ENCODE assay signal across 8 mouse cellular contexts in the genomic region with DNA sequence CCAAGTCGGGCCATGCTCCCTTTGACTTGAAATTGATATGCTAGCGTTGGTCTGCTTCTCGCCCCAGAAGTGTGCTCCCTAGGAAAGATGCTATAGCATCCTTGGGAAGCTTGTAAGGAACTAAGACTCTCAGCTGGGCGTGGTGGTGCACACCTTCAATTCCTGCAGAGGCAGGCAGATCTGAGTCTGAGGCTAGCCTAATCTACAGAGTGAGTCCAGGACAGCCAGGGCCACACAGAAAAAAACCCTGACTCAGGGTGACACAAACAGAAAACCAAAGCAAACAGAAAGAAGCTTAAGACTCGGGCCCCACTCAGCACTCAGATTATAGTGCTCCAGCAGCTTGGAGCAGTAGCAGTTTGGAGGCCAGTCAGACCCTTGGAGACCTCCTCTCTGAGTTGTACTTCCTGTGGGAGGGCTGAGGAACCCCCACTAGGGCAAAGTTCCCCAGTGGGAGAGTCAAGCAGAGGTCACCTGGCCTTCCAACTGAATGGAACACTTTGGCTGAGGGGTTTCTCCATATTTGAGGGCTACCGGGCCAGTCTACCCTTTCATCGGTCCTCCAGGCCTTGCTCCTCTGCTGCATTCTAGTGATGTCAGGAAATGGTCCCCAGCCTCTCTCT. TPM values are rescaled to one million over a fixed set of nuclear protein-coding genes. Genes with fewer than 3 reads are reported as not detected.
DNase-seq lines count a peak whose midpoint lies in the region; ATAC-seq and TF ChIP-seq lines count a peak whose summit lies in the region.

No protein-coding gene starts in this region.

- no peak overlapping the region for H3K9ac ChIP-seq in limb, embryonic 15.5 days
- no peak overlapping the region for H3K9ac ChIP-seq in stomach, embryonic 16.5 days (ENCODE audit: low read length)

- TF ChIP-seq POLR2A in thymus, adult 2 months (IDR thresholded peaks at IDR 0.05; ENCODE audit: control insufficient read depth, extremely low read depth, insufficient read depth, low read length, poor library complexity), result no peak

- H3K36me3 ChIP-seq in thymus, adult 2 months (ENCODE audit: control insufficient read depth, insufficient read depth, low read length), result no peaks in the 10 kb centered on the region
- H3K36me3 ChIP-seq in limb, embryonic 15.5 days, result no peaks in the 10 kb centered on the region
- H3K36me3 ChIP-seq in stomach, embryonic 16.5 days (ENCODE audit: control insufficient read depth, insufficient read depth, low read length), result no peaks in the 10 kb centered on the region

- H3K4me3 ChIP-seq in gastrocnemius, adult 2 months, result peak overlapping the region; percentile 96
- peak overlapping the region; percentile 74 for H3K4me3 ChIP-seq in thymus, adult 2 months (ENCODE audit: control insufficient read depth, insufficient read depth, low read length)
- peak overlapping the region; percentile 66; the same call in 1 of the 2 replicates for H3K4me3 ChIP-seq in limb, embryonic 15.5 days
- peak overlapping the region; percentile 77 for H3K4me3 ChIP-seq in stomach, embryonic 16.5 days (replicated peaks; ENCODE audit: low read length)

- ATAC-seq in limb, embryonic 15.5 days (ENCODE audit: insufficient number of reproducible peaks, low FRiP score, low TSS enrichment, low read depth), result no peak
- no peak for ATAC-seq in stomach, embryonic 16.5 days (ENCODE audit: insufficient read depth, low FRiP score)
- ATAC-seq in cerebellum, adult (ENCODE audit: insufficient number of reproducible peaks, low FRiP score, low TSS enrichment), result no peak

- H3K4me1 ChIP-seq in thymus, adult 2 months (replicated peaks; ENCODE audit: control insufficient read depth, insufficient read depth, low read length), result peaks cover 50% of the 10 kb centered on the region
- H3K4me1 ChIP-seq in limb, embryonic 15.5 days, result peaks cover 29% of the 10 kb centered on the region
- peaks cover 28% of the 10 kb centered on the region for H3K4me1 ChIP-seq in stomach, embryonic 16.5 days (ENCODE audit: control insufficient read depth, insufficient read depth, low read length)

- H3K9me3 ChIP-seq in limb, embryonic 15.5 days, result no peaks in the 10 kb centered on the region
- H3K9me3 ChIP-seq in stomach, embryonic 16.5 days (replicated peaks; ENCODE audit: control insufficient read depth, low read length), result no peaks in the 10 kb centered on the region

- H3K27me3 ChIP-seq in thymus, adult 2 months (ENCODE audit: control insufficient read depth, insufficient read depth, low read length), result no peaks in the 10 kb centered on the region
- no peaks in the 10 kb centered on the region for H3K27me3 ChIP-seq in limb, embryonic 15.5 days
- H3K27me3 ChIP-seq in stomach, embryonic 16.5 days (ENCODE audit: control insufficient read depth, insufficient read depth, low read length), result no peaks in the 10 kb centered on the region

- no peak for DNase-seq in gastrocnemius, adult 2 months
- no peak for DNase-seq in gastrocnemius, postnatal 10 days
- DNase-seq in thymus, adult 2 months, result no peak
- DNase-seq in thymus, postnatal 25 days, result no peak
- no peak for DNase-seq in gastrocnemius, postnatal 25 days

- peak overlapping the region; percentile 90 for H3K27ac ChIP-seq in gastrocnemius, adult 2 months
- peak overlapping the region; percentile 31; the same call in 1 of the 2 replicates for H3K27ac ChIP-seq in thymus, adult 2 months (ENCODE audit: control insufficient read depth, insufficient read depth, low read length)
- peak overlapping the region; percentile 30; the same call in 1 of the 2 replicates for H3K27ac ChIP-seq in limb, embryonic 15.5 days
- H3K27ac ChIP-seq in stomach, embryonic 16.5 days (ENCODE audit: low read length), result no peak overlapping the region

- no peak for TF ChIP-seq CTCF in gastrocnemius, adult 2 months (IDR thresholded peaks at IDR 0.05)
- TF ChIP-seq CTCF in thymus, adult 2 months (IDR thresholded peaks at IDR 0.05; ENCODE audit: borderline replicate concordance, control insufficient read depth, extremely low read depth, insufficient read depth, low read length, poor library complexity), result no peak

- 50% methylated on average over 7 of the region's 7 CpGs for WGBS in thymus, adult 2 months
- 71% methylated on average over 7 of the region's 7 CpGs for WGBS in limb, embryonic 15.5 days
- 65% methylated on average over 7 of the region's 7 CpGs for WGBS in stomach, embryonic 16.5 days

- 0 out of 2 replicates have a peak overlapping the region, but pooled peaks have one; percentile 88 for H3K4me2 ChIP-seq in limb, embryonic 15.5 days
- peak overlapping the region; percentile 94 for H3K4me2 ChIP-seq in stomach, embryonic 16.5 days (ENCODE audit: low read depth, low read length)

- intact Hi-C loops in gastrocnemius, adult 2 months (cut with DNase I), result loop anchor here (5.0 to 10.0 kb wide), 3 partner anchors 53 to 170 kb away; no protein-coding TSS in a partner anchor

RNA-seq across cellular contexts. Expression of gene Stk10, which starts 1.5 kb away (rescaled TPM):
- total RNA-seq in gastrocnemius, adult 2 months (2021), result 1 to 10 TPM; 1.9 to 3.8 TPM
- 1 to 10 TPM; 5.3 to 8.5 TPM for total RNA-seq in gastrocnemius, postnatal 10 days (2021)
- 50.3 and 55.4 TPM in 2 replicates for polyA plus RNA-seq in thymus, adult 2 months (2012; rRNA removed)
- 3.5 and 4.1 TPM in 2 replicates for polyA plus RNA-seq in limb, embryonic 15.5 days (2015; fragmentation: Nextera tagmentation; extraction: Ambion mirVana)
- 4.2 TPM in 2 replicates for polyA plus RNA-seq in stomach, embryonic 16.5 days (2015; fragmentation: Nextera tagmentation; extraction: Ambion mirVana)
- total RNA-seq in gastrocnemius, postnatal 25 days (2021), result 1 to 10 TPM; 2.6 to 3.2 TPM

RNA-seq across cellular contexts. Expression of gene Efcab9, which starts 2.7 kb away (rescaled TPM):
- 1 to 10 TPM; 1.0 to 2.0 TPM for total RNA-seq in gastrocnemius, adult 2 months (2021)
- total RNA-seq in gastrocnemius, postnatal 10 days (2021), result under 1 TPM in 1 of 2 experiments, not detected in 1; 0.66 TPM
- 0.71 and 0.85 TPM in 2 replicates for polyA plus RNA-seq in thymus, adult 2 months (2012; rRNA removed)
- polyA plus RNA-seq in limb, embryonic 15.5 days (2015; fragmentation: Nextera tagmentation; extraction: Ambion mirVana), result not detected in 2 replicates
- 0.70 and 0.87 TPM in 2 replicates for polyA plus RNA-seq in stomach, embryonic 16.5 days (2015; fragmentation: Nextera tagmentation; extraction: Ambion mirVana)
- total RNA-seq in gastrocnemius, postnatal 25 days (2021), result 1 to 10 TPM in 1 of 2 experiments, under 1 TPM in 1; 0.75 to 1.0 TPM
